Mouse (Mus musculus) gastrocnemius, postnatal 25 days (tissue): ENCODE measurements around the gene Rpl34. TPM values are rescaled to one million over a fixed set of nuclear protein-coding genes. Genes with fewer than 3 reads are reported as not detected.

Source experiments
- total RNA-seq, 2 experiments: library from RNA; stranded (reverse); gene quantifications; 1 replicate in 1 of 2; 2 replicates in 1 of 2; pipeline ENCODE4 v1.2.3; 2021

The Rpl34 gene
- total RNA-seq, 2 experiments from 2014 or later, result 316 to 328 TPM

Other genes starting within 250 kb of the Rpl34 start
- gene Etnppl, start 113.0 kb downstream of the Rpl34 start, total RNA-seq, result not detected
- gene Ostc, start 21.0 kb downstream of the Rpl34 start, total RNA-seq, result 10 to 100 TPM; 34.6 to 38.7 TPM